Mouse (Mus musculus) CD4-positive, CD25-positive, alpha-beta regulatory T cell, adult 4 months (primary cell): Measurements from ENCODE around the gene Tgm2. TPM values are rescaled to one million over a fixed set of nuclear protein-coding genes. Genes with fewer than 3 reads are reported as not detected.

Experiments used
- ATAC-seq: one replicate; pipeline ENCODE4 v1.8.0; 2017
- polyA plus RNA-seq, 2 experiments: library from polyadenylated mRNA; unstranded; fragments of 100-300 nt; shearing (Covaris generic); gene quantifications; one replicate each; pipeline ENCODE4 v1.2.1; 2017

Tgm2 gene
- polyA plus RNA-seq, 2 experiments from 2014 or later, result 3.1 to 4.4 TPM

GRCm38 (mm10) chr2:158141271-158141670 is 5.0 kb downstream of the Tgm2 start:
- ATAC-seq, result no peak

- ATAC-seq, result no peak
These were observed 5.6 kb downstream of the Tgm2 start for GRCm38 (mm10) chr2:158140664-158141063.

- ATAC-seq, result no peak
These were observed 6.6 kb downstream of the Tgm2 start for GRCm38 (mm10) chr2:158139628-158140027.

DNA sequence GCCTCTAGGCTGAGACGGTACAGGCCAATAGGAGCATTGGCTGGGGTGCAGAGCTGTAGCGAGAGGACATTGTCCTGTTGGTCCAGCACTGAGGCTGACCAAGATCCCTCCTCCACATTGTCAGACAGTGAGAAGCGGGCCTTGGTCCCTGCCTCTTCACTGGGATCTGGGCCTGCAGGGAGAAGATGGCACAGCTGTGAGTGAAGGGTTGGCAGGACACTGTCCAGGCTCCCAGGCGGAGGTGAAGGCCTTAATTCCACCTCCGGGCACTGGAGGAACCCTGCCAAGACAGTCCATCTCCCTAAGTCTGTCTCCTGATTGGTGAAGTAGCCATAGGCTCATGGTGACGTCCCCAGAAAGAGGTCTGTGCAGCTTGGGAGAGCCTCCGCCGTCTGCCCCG is 7.5 kb downstream of the Tgm2 start:
- ATAC-seq, result no peak

GRCm38 (mm10) chr2:158137771-158138170 is 8.5 kb downstream of the Tgm2 start:
- no peak for ATAC-seq

- no peak for ATAC-seq
These were observed 10.0 kb downstream of the Tgm2 start for GRCm38 (mm10) chr2:158136205-158136604.

- peak; percentile 51 for ATAC-seq
These were observed 13.2 kb downstream of the Tgm2 start for GRCm38 (mm10) chr2:158133050-158133449.

GRCm38 (mm10) chr2:158132320-158132719 is 13.9 kb downstream of the Tgm2 start:
- no peak for ATAC-seq

DNA sequence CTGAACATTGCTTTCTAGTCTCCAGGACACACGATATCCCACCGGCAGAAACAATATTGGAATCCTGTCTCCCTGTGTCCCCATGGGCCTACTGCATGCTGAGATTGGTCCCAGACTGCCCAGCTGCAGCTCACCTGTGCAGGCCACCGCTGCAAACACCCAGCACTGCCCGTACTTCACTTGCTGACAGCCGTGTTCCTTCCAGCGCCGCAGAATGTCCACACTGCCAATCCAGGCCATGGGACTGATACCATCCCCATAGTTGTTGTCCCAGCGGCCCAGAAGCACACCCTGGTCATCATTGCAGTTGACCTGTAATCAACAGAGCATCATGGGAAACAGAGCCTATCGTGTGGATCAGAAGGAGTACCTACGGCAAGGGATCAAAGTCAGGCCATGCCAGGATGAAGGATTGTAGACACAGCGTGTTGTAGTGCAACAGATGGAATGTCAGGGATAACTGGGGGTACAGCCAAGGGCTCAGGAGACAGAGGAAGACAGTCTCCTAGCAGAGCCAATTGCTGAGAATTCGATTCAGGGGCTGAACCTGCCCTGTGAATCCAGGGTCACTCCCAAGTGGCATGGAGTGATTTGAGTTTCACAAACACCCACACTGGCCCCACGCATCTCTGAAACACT is 14.9 kb downstream of the Tgm2 start:
- no peak for ATAC-seq

- ATAC-seq, result no peak
These were observed 15.7 kb downstream of the Tgm2 start for GRCm38 (mm10) chr2:158130391-158130986.

- no peak for ATAC-seq
These were observed 16.8 kb downstream of the Tgm2 start for GRCm38 (mm10) chr2:158129291-158130002.

DNA sequence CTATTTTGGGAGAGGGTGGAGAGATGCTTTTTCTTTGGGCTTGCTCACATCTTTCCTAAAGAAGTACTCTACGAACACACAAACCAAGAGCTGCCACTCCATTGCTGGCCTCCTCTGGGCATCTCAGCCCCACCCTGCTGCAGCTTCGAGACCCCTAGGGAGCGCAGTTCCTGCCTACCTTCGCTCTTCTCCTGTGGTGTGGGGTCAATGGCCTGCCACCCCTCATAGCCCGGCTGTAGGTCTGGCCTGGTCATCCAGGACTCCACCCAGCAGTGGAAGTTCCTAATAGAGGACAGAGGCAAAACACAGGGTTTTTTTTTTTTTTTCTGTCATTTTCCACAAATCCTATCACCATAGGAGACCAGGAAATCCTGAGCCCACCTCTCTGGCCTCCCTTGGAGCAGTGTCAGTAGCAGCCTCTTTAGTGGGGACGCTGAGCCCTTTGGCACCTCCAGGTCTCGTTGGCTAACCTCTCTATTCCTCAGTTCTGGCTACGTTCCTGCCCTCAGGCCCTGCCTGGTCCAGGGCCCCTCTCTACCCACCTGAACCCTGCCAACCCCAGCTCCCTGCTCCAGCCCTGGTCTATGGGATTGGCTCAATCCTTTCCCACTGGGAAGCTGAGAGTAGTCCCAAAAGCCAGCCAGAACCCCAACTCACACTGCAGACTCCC is 17.6 kb downstream of the Tgm2 start:
- ATAC-seq, result no peak

DNA sequence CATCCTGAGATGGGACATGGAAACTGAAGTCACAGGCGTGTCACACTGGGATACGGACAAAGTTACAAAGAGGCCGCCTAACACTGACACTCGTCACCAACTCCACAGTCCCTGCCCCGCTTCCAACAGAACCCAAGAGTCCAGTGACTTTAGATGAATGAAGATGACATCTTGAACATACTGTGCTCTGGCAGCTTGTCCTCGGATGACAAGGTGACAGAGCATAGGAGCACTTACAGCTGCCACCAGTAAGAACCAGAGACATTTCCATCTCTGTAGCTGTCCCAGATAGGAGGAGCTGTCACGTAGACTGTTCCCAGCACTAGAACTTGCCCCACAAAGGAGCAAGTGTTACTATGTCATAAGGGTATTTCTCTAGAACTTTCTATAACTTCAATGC is 18.4 kb downstream of the Tgm2 start:
- no peak for ATAC-seq

DNA sequence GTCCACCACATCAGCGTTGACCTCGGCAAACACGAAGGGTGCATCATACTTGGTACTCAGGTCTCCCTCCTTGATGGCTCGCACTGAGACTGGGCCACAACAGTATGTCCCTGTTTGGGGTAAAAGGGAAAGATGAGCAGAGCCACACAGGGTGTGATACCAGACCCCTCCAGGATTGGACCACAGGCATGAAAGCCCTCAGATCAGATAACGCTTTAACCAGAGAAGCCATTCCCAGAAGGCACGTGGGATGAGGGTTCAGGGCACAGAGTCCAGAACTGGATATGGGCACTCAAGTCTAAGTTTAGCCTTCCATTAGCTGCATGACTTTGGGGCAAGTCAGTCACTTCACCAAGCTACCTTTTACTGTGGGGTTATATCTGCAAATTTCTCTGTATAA is 19.0 kb downstream of the Tgm2 start:
- no peak for ATAC-seq

- ATAC-seq, result no peak
These were observed 23.4 kb downstream of the Tgm2 start for GRCm38 (mm10) chr2:158122814-158123213.

DNA sequence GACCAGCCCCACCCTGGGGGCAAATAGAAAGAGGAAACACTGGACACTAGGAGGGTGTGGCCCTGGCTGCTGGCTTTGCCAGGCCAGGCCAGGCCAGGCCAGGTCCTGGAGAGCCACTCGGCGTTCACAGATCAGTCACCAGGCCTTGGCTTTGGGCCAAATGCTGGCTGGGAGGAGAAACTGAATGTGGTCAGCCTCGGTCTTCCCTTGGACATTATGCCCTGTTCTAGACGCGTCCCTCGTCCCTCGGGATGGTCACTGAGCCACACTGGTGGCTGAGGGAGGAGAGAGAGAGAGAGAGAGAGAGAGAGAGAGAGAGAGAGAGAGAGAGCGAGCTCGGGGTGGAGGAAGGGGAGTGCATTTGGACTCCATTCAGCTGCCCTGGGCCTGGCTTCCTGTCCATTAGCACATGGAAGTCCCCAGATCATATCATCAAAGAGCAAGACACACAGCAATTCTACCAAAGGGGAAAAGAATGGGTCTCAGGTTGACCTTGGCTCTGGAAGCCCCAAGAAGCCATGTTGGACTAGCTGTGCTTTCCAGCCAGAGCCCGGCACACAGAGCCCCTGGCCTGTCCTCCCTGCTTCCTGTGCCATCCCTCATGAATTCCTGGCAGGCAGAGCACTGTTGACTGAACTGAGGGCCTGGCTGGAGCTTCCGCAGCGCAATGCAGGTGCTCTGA is 24.4 kb downstream of the Tgm2 start:
- no peak for ATAC-seq

- ATAC-seq, result no peak
These were observed 25.4 kb downstream of the Tgm2 start for GRCm38 (mm10) chr2:158120868-158121267.

GRCm38 (mm10) chr2:158120211-158120610 is 26.0 kb downstream of the Tgm2 start:
- ATAC-seq, result no peak

DNA sequence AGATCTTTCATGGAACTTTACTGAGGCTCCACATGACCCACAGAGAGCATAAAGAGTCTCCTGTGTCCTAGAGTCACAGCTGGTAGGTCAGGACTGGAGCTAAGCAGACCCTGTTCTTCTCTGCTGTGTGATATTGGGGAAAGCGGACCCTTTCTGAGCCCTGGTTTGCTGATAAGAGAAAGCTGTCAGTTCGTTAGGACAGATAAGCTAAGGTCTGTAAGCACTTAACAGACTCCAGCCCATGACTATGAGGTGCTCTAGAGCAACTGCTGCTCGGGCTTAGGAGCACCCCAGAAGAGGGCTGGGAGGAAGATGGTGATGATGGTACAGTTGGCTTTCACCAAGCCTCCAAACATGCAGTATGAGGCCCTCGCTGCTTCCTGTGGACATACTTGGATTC is 27.1 kb downstream of the Tgm2 start:
- no peak for ATAC-seq

DNA sequence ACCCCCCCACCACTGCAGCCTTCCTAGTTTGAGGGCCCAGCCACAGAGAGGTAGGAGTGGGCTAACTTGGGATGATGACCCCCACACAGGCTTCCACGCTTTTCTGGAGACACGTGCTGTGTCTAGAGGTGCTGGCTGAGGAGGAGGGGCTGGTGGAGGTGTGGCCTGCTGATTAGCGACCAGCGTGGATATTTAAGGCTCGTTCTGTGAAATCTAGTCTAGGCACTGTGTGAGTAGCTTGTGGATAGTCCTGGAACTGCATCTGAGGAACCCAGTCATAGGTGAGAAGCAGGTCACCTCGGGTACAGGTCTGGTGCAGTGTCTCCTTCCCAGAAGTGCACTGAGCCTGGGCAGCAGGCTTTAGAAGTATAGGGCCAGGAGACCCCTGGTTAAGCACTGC is 29.6 kb downstream of the Tgm2 start:
- no peak for ATAC-seq

DNA sequence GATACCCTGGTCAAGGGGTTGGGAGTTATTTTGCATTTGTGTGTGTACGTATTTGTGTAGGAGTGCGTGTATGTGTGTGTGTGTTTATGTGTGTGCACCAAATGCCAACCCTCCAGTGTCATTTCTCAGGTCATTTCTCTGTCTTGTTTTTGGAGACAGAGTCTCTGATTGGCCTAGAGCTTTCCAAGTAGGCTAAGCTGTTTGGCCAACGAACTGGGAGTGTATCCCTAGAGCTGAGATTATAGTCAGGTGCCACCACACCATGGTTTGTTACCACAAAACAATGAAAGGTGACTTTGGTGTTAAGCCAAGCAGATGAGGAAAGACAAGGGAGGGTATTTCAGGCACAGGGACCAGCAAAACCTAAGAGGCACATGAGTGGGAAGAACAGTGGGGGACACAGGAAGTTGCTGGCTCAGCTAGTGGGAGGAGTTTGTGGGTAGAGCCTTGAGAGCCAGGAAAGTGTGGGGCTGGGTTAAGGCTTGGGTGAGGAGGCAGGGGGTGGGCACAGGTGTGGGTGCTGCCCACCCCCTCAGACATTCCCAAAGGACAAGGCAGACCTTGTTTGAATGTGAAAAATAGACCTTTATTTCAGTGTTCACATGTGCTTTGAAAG is 30.3 kb downstream of the Tgm2 start:
- ATAC-seq, result no peak

DNA sequence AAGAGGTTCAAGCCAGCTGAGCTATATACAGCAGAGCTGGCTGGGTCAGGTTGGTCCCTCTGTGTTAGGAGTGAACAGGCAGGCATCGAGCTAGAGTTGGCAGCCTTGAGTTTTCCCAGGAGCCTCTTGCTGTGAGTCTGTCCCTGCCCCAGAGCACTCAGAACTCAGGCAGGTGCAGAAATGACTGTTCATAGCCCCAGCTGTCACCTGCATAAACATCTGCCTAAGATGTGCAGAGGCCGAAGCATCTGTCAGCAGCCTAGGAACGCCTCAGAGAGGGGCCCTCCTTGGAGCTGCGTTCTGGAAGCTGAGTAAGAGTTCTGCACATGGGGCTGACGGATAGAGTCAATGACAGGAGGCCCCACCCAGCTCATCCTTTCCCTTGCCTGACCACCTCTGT is 31.3 kb downstream of the Tgm2 start:
- ATAC-seq, result no peak
